Mouse (Mus musculus): ENCODE measurements at regions not wholly inside any gene's neighbourhood (a gene's known extent, or its start where the extent isn't known, plus 50 kb on each side); places are given as distances from the start of the nearest gene placed in this dataset.

- H3K4me3 ChIP-seq (ENCODE audit: low read depth, low read length) = peak overlapping the region; percentile 18
- no peaks in the 10 kb centered on the region for H3K9me3 ChIP-seq (ENCODE audit: control insufficient read depth, low read length)
- no peaks in the 10 kb centered on the region; the same call in 1 of the 2 replicates for H3K27me3 ChIP-seq (ENCODE audit: control insufficient read depth, insufficient read depth, low read length)
- H3K27ac ChIP-seq (ENCODE audit: low read depth, low read length) = peak overlapping the region; percentile 54
- WGBS = 3% methylated on average over 14 of the region's 14 CpGs
- H3K36me3 ChIP-seq (ENCODE audit: control insufficient read depth, insufficient read depth, low read length) = no peaks in the 10 kb centered on the region
- DNase-seq (ENCODE audit: low spot score) (peak; percentile 68), ATAC-seq (ENCODE audit: low FRiP score) (peak; percentile 87)
- H3K4me2 ChIP-seq (replicated peaks; ENCODE audit: low read depth, low read length) = peak overlapping the region; percentile 35
- H3K4me1 ChIP-seq (replicated peaks; ENCODE audit: control insufficient read depth, insufficient read depth, low read length) = no peaks in the 10 kb centered on the region; the same call in 1 of the 2 replicates
- H3K9ac ChIP-seq (ENCODE audit: low read depth, low read length) = peak overlapping the region; percentile 47
These were observed 60.2 kb upstream of the Gm10295 start for GRCm38 (mm10) chr7:71411293-71412011.

- H3K4me1 ChIP-seq (replicated peaks; ENCODE audit: control insufficient read depth, insufficient read depth, low read length) = no peaks in the 10 kb centered on the region; the same call in 1 of the 2 replicates
- ATAC-seq (ENCODE audit: low FRiP score) = no peak
- H3K36me3 ChIP-seq (ENCODE audit: control insufficient read depth, insufficient read depth, low read length) = no peaks in the 10 kb centered on the region
- 82% methylated on average over 9 of the region's 9 CpGs for WGBS
- no peaks in the 10 kb centered on the region for H3K9me3 ChIP-seq (ENCODE audit: control insufficient read depth, low read length)
- DNase-seq (ENCODE audit: low spot score) = no peak
- no peak overlapping the region for H3K27ac ChIP-seq (ENCODE audit: low read depth, low read length)
- H3K27me3 ChIP-seq (ENCODE audit: control insufficient read depth, insufficient read depth, low read length) = no peaks in the 10 kb centered on the region; the same call in 1 of the 2 replicates
- no peak overlapping the region for H3K9ac ChIP-seq (ENCODE audit: low read depth, low read length)
- H3K4me2 ChIP-seq (replicated peaks; ENCODE audit: low read depth, low read length) = no peak overlapping the region
- no peak overlapping the region for H3K4me3 ChIP-seq (ENCODE audit: low read depth, low read length)
These were observed 58.6 kb upstream of the Gm10295 start for GRCm38 (mm10) chr7:71409903-71410302.

GRCm38 (mm10) chr7:71409061-71409460 lies 57.8 kb upstream of the Gm10295 start:
- WGBS = 58% methylated on average over 5 of the region's 5 CpGs

DNA sequence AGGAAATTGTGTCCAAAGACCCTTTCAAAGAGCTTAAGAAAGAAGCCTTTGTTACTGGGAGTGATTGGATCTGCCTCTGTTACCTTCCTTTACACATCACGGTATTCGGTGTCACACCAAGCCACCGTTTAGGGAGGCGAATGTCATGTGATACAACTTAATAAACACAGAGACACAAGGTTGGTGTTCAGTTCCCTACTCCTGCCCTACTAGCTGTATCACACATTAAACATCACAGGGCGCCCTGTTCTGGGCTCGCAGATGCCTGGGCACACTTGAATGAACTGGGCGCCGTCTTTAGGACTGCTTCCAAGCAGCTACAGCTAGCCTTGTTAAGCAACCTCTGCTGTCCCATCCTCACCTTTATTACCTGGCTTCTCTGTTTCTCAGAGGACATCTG lies 55.0 kb upstream of the Gm10295 start:
- Histone ChIP-seq H3K27ac (ENCODE audit: low read depth, low read length) (no peak overlapping the region), H3K4me1 (replicated peaks; ENCODE audit: control insufficient read depth, insufficient read depth, low read length) (no peaks in the 10 kb centered on the region), H3K9me3 (ENCODE audit: control insufficient read depth, low read length) (no peaks in the 10 kb centered on the region), H3K27me3 (ENCODE audit: control insufficient read depth, insufficient read depth, low read length) (no peaks in the 10 kb centered on the region; the same call in 1 of the 2 replicates), H3K9ac (ENCODE audit: low read depth, low read length) (no peak overlapping the region), H3K36me3 (ENCODE audit: control insufficient read depth, insufficient read depth, low read length) (no peaks in the 10 kb centered on the region), H3K4me3 (ENCODE audit: low read depth, low read length) (no peak overlapping the region), H3K4me2 (replicated peaks; ENCODE audit: low read depth, low read length) (no peak overlapping the region)
- DNase-seq (ENCODE audit: low spot score) = no peak
- 78% methylated on average over 8 of the region's 8 CpGs for WGBS
- no peak for ATAC-seq (ENCODE audit: low FRiP score)

More at GRCm38 (mm10) chr7:71409061-71409460, 57.8 kb upstream of the Gm10295 start:
- H3K36me3 ChIP-seq (ENCODE audit: control insufficient read depth, insufficient read depth, low read length) = no peaks in the 10 kb centered on the region
- H3K9ac ChIP-seq (ENCODE audit: low read depth, low read length) = no peak overlapping the region
- no peak overlapping the region for H3K4me3 ChIP-seq (ENCODE audit: low read depth, low read length)
- DNase-seq (ENCODE audit: low spot score) (no peak), ATAC-seq (ENCODE audit: low FRiP score) (no peak)
- H3K27me3 ChIP-seq (ENCODE audit: control insufficient read depth, insufficient read depth, low read length) = no peaks in the 10 kb centered on the region; the same call in 1 of the 2 replicates
- H3K4me1 ChIP-seq (replicated peaks; ENCODE audit: control insufficient read depth, insufficient read depth, low read length) = no peaks in the 10 kb centered on the region; the same call in 1 of the 2 replicates
- H3K9me3 ChIP-seq (ENCODE audit: control insufficient read depth, low read length) = no peaks in the 10 kb centered on the region
- H3K27ac ChIP-seq (ENCODE audit: low read depth, low read length) = no peak overlapping the region
- H3K4me2 ChIP-seq (replicated peaks; ENCODE audit: low read depth, low read length) = no peak overlapping the region
